Mouse (Mus musculus) E14TG2a.4 (cell line): Measurements from ENCODE around the gene Lars2.

Experiments
- CTCF ChIP-seq: conservative IDR thresholded peaks from 2 replicates; pipeline ENCODE4 v1.5.1; 2014; ENCODE audit warnings: low read length
- NANOG ChIP-seq: IDR thresholded peaks from 2 replicates; pipeline ENCODE4 v1.6.1; 2014; ENCODE audit warnings: borderline replicate concordance, low read length, mixed read lengths
- POU5F1 ChIP-seq: IDR thresholded peaks from 2 replicates; pipeline ENCODE4 v1.6.1; 2014; ENCODE audit warnings: low read length, borderline replicate concordance

DNA sequence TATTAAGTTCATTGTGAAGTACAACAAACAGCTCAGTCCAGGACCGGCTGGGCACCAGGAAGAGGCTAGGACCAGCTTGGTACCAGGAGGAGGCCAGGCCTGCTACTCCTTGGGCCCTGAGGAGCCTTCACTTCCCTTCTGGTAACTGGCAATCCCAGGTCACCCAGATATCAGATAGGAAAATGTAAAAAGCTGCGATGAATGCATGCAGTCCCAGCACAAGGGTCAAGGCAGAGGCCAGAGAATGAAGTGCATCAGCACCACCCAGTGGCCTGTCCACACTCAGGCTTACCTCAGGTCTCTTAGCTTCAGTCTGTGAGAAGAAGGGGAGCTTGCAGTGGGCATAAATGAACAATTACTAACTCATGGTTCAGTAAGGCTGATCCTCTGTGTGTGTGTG is 90.9 kb downstream of the Lars2 start:
- TF ChIP-seq CTCF = no peak
- TF ChIP-seq NANOG = no peak
- no peak for TF ChIP-seq POU5F1
